Mouse (Mus musculus): ENCODE results near the gene Clcnkb. TPM values are rescaled to one million over a fixed set of nuclear protein-coding genes. Genes with fewer than 3 reads are reported as not detected.

Clcnkb gene
- polyA plus RNA-seq, 1 experiment, result not detected

DNA sequence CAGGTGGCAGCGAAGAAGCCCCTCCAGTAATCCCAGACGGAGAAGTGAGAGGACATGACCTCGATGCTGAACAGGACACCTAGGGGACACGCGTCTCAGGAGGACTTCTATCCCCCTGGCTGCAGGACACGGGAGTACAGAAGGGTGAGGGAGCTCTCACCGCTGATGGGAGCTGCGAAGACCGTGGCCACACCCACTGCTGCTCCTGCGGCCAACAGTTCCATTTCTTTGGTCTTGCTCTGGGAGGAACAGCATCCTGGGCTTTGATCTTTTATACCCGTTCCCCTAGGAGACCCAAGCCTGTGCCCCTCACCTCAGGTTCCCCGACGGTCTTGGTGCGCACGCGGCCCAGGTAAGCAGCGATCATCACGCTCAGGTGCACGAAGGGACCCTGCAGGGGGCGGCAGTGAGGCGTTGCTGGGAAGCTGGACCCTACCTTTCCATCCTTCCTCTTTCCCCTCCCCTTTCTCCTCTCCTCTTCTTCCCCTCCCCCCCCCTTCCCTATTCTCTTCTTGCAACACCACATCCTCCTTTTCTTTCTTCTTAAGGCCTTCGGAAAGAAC, 4.3 kb downstream of the Clcnkb start:
- peak; percentile 21; the same call in 1 of the 2 replicates for TF ChIP-seq CTCF (IDR thresholded peaks at IDR 0.05; ENCODE audit: low read depth, low read length)
- TF ChIP-seq POLR2A (IDR thresholded peaks at IDR 0.05; ENCODE audit: borderline replicate concordance, low read depth, low read length), result no peak
- Histone ChIP-seq H3K27ac (ENCODE audit: insufficient read depth, low read depth, low read length) (no peak overlapping the region), H3K4me3 (ENCODE audit: insufficient read depth, low read length) (no peak overlapping the region), H3K4me1 (ENCODE audit: control insufficient read depth, insufficient read depth, low read length) (peaks cover 5% of the 10 kb centered on the region)

DNA sequence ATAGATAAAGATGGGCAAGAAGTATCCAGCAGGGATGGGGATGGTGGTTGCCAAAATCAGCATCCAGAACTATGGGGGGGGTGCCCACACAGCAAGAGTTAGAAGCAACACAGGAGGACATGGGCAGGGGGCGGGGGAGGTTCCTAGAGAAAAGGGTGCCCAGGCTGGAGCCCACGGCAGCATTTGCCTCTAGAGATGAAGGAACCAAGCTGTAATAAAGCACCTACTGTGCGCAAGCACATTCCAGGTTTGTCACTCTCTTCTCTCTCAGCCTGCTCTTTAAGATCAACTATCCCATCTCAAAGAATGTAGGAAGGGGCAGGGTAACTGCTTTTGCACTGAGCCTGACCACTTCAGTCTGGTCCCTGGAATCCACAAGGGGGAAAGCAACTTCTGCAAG, 7.2 kb downstream of the Clcnkb start:
- no peak for TF ChIP-seq POLR2A (IDR thresholded peaks at IDR 0.05; ENCODE audit: borderline replicate concordance, low read depth, low read length)
- no peak for TF ChIP-seq CTCF (IDR thresholded peaks at IDR 0.05; ENCODE audit: low read depth, low read length)
- Histone ChIP-seq H3K4me1 (ENCODE audit: control insufficient read depth, insufficient read depth, low read length) (peaks cover 5% of the 10 kb centered on the region), H3K27ac (ENCODE audit: insufficient read depth, low read depth, low read length) (no peak overlapping the region), H3K4me3 (ENCODE audit: insufficient read depth, low read length) (no peak overlapping the region)

DNA sequence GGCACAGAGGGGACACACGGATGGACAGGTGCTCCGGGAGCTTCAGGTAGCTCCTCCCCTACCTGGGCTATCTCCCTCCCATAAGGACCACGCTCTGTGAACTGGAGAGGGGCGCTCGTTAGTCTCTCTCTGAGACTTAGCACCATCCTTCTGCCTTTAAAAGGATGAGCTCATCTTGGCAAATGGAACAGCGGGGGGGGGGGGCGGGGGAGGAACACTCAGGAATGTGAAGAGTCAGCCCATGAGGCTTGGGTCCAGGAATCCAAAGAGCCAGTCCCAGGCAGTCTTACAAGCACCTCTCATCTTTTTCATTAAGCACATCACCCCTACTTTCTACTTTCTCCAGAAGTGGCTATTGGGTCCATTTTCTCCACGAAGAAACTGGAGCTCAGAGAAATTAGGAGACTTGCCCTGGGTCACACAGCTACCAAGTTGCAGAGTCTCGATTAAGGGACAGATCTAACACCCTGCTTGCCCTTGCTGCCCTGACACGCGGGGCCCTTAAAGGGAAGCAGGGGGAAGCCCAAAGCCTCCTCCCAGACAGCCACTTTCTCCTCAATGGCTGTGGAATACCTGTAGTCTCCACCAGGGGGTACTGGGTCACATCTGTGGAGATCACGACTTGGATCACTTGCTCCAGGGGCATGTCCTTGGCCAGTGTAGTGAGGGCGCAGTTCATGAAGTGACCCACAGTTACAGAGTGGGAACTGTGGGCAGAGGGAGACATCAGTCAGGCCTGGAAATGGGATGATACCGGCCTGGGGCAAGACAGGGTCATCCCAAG, 9.1 kb downstream of the Clcnkb start:
- TF ChIP-seq CTCF (IDR thresholded peaks at IDR 0.05; ENCODE audit: low read depth, low read length), result peak; percentile 41; the same call in 1 of the 2 replicates
- TF ChIP-seq POLR2A (IDR thresholded peaks at IDR 0.05; ENCODE audit: borderline replicate concordance, low read depth, low read length), result no peak
- H3K27ac ChIP-seq (ENCODE audit: insufficient read depth, low read depth, low read length), result no peak overlapping the region
- H3K4me3 ChIP-seq (ENCODE audit: insufficient read depth, low read length), result no peak overlapping the region
- H3K4me1 ChIP-seq (ENCODE audit: control insufficient read depth, insufficient read depth, low read length), result peaks cover 2% of the 10 kb centered on the region; the same call in 1 of the 2 replicates

DNA sequence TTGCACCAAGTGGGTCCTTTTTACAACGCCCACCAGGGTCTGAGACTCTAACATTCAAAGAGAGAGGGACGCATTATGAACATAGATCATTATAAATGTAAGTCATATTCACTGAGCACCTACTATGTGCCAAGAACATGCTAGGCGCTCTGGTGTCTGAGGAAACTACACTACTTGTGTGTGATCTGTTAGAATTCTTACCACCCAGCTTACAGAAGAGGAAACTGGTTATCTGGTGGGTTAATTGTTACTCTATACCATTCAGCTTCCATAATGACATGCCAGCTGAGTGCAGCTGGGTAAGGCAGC, 10.5 kb downstream of the Clcnkb start:
- Histone ChIP-seq H3K4me1 (ENCODE audit: control insufficient read depth, insufficient read depth, low read length) (peaks cover 2% of the 10 kb centered on the region; the same call in 1 of the 2 replicates), H3K4me3 (ENCODE audit: insufficient read depth, low read length) (no peak overlapping the region), H3K27ac (ENCODE audit: insufficient read depth, low read depth, low read length) (no peak overlapping the region)
- no peak for TF ChIP-seq POLR2A (IDR thresholded peaks at IDR 0.05; ENCODE audit: borderline replicate concordance, low read depth, low read length)
- TF ChIP-seq CTCF (IDR thresholded peaks at IDR 0.05; ENCODE audit: low read depth, low read length), result no peak

DNA sequence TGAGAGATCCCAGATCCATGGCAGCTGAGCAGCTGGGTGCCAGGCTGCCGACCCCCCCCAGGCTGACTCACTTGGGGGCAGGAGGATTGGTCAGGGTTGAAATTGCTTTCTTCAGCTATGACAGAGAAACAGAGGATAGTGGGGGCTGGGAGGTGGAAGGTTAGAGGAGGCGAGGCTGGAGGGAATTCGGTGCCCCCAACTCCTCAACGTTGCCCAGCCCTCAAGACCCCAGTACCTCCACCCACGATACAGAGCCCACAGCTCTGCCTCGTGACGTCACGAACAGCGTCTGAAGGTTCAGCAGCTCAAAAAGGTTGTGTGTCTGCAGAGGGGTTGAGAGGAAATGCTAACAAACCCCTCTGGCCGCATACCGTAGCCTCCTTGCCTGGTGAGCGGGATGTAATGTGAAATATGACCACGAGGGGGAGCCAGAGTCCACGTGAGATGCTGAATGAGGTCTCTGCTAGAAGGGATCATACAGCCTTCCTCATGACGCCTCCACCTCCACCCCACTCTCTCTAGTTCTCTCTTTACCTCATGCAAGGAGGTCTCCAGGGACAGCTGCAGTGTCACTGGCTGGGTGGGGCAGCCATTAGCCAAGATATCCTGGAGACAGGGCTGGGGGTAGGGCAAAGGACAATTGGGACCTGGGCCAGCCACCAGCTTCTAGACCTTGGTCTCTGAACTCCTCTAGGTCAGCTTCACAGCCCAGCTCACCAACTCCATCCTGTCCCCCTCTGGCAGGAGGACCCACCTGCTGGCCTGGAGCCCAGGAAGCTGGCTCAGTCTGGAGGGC, 11.1 kb downstream of the Clcnkb start:
- TF ChIP-seq CTCF (IDR thresholded peaks at IDR 0.05; ENCODE audit: low read depth, low read length) (peak; percentile 69; the same call in 1 of the 2 replicates), POLR2A (IDR thresholded peaks at IDR 0.05; ENCODE audit: borderline replicate concordance, low read depth, low read length) (no peak)
- Histone ChIP-seq H3K27ac (ENCODE audit: insufficient read depth, low read depth, low read length) (no peak overlapping the region), H3K4me1 (ENCODE audit: control insufficient read depth, insufficient read depth, low read length) (peaks cover 2% of the 10 kb centered on the region; the same call in 1 of the 2 replicates), H3K4me3 (ENCODE audit: insufficient read depth, low read length) (no peak overlapping the region)

DNA sequence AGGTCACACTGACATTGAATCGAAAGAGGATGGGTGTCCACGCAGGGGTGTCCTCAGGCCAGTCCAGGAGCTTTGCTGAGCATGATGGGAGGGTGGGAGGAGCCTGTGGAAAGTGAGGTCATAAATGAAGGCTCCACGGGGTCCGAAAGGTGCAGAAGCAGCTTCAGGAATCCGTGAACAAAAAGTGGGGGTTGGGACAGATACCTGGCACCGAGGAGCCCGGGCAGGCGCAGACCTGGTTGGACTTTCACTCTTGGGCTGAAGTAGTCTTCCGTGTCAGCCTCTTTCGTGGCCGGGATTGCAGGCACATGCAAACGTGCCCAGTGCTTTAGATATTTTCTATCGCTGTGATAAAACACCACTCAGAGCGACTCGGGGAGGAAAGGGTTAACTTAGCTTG, 15.6 kb downstream of the Clcnkb start:
- H3K4me1 ChIP-seq (ENCODE audit: control insufficient read depth, insufficient read depth, low read length), result no peaks in the 10 kb centered on the region
- TF ChIP-seq CTCF (IDR thresholded peaks at IDR 0.05; ENCODE audit: low read depth, low read length), result no peak
- no peak for TF ChIP-seq POLR2A (IDR thresholded peaks at IDR 0.05; ENCODE audit: borderline replicate concordance, low read depth, low read length)
- no peak overlapping the region for H3K4me3 ChIP-seq (ENCODE audit: insufficient read depth, low read length)
- no peak overlapping the region for H3K27ac ChIP-seq (ENCODE audit: insufficient read depth, low read depth, low read length)

DNA sequence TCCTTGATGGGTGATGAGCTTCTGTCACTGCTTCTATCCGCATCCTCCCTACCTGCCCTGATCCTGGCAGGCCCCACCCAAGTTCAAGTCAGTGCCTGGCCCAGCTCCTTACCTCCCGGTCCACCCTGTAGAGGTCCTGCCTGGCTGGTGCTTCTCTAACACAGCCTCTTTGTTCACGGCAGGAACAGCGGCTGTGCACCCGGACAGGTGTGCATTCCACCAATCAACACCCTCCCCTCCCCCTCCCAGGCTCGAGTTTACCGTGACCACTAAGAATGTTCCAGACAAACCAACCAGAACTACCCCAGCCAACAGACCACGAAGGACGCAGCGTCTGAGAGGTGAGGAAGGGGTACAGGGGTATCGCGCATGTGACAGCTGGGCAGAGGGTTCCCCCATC, 17.3 kb downstream of the Clcnkb start, which contains the start of gene Clcnka:
Gene Clcnka, minus strand, starts transcription at position 180 of the 400 bp plus-strand sequence.
- no peak within 1 kb of the TSS for H3K4me3 ChIP-seq (ENCODE audit: insufficient read depth, low read length)
- TF ChIP-seq POLR2A (IDR thresholded peaks at IDR 0.05; ENCODE audit: borderline replicate concordance, low read depth, low read length) (no peak), CTCF (IDR thresholded peaks at IDR 0.05; ENCODE audit: low read depth, low read length) (no peak)
- no peaks in the 10 kb centered on the region for H3K4me1 ChIP-seq (ENCODE audit: control insufficient read depth, insufficient read depth, low read length)
- H3K27ac ChIP-seq (ENCODE audit: insufficient read depth, low read depth, low read length), result no peak within 1 kb of the TSS

DNA sequence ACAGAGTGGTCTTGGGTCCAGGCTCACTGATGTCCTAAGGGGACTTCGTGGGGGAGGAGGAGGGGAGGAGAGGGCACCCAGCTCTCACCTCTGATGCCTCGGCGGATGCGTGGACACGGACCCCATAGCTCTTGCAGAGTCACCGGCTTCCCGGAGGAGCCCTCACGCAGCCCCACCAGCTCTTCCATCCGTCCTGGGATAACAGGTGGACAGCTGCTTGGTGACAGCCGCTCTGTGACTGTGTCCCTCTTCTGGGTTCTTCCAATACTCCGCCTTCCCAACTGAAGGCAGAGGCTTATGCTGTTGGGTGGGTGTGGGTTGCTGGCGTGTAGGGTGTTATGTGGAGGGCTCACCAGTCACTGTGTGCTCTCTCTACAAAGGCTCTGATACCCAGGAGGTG, 18.0 kb downstream of the Clcnkb start:
- no peak overlapping the region for H3K27ac ChIP-seq (ENCODE audit: insufficient read depth, low read depth, low read length)
- H3K4me1 ChIP-seq (ENCODE audit: control insufficient read depth, insufficient read depth, low read length), result no peaks in the 10 kb centered on the region
- TF ChIP-seq POLR2A (IDR thresholded peaks at IDR 0.05; ENCODE audit: borderline replicate concordance, low read depth, low read length) (no peak), CTCF (IDR thresholded peaks at IDR 0.05; ENCODE audit: low read depth, low read length) (no peak)
- H3K4me3 ChIP-seq (ENCODE audit: insufficient read depth, low read length), result no peak overlapping the region

DNA sequence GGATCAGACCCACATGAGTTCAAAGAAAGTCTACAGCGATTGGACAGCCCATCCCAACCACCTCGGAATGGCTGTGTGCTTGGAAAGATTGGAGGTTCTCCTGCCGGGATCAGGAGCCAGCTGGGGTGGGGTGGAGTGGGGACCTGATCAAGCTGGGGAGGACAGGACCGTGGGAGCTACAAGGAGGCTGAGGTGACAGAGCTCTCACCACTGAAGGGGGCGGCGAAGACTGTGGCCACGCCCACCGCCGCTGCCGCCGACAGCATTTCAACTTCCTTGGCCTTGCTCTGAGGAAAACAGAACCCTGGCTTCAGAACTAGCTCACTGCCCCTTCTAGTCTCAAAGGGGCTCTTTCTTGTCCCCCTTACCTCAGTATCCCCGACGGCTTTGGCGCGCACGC, 21.1 kb downstream of the Clcnkb start:
- TF ChIP-seq CTCF (IDR thresholded peaks at IDR 0.05; ENCODE audit: low read depth, low read length) (no peak), POLR2A (IDR thresholded peaks at IDR 0.05; ENCODE audit: borderline replicate concordance, low read depth, low read length) (no peak)
- Histone ChIP-seq H3K4me1 (ENCODE audit: control insufficient read depth, insufficient read depth, low read length) (no peaks in the 10 kb centered on the region), H3K4me3 (ENCODE audit: insufficient read depth, low read length) (no peak overlapping the region), H3K27ac (ENCODE audit: insufficient read depth, low read depth, low read length) (no peak overlapping the region)

Measured in bone marrow macrophage, adult 2 months (primary cell).